Mouse (Mus musculus): ENCODE measurements around the gene Kcnj12.

Kcnj12 gene

DNA sequence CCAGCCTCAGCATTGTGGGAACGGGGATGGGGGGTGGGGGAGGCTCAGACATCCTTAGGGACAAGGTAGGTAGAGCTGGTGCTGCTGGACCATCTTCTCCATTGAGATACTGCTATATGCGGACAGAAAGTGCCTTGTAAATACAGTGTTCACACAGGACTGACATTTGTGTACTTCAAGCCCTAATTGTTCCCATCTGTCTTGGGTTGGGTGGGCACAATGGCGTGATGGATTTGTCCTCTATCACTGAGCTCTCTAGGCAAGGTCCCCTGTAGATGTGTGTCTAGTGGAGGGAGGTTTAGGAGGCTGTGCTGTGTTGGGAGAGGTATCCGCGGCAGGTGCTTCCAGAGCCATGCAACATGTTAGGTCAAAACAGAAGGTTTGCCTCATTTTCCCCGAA is 2.0 kb downstream of the Kcnj12 start:
- in situ Hi-C loops (cut with MboI; ENCODE audit: low sequenced_read_pairs) = no loop called here

DNA sequence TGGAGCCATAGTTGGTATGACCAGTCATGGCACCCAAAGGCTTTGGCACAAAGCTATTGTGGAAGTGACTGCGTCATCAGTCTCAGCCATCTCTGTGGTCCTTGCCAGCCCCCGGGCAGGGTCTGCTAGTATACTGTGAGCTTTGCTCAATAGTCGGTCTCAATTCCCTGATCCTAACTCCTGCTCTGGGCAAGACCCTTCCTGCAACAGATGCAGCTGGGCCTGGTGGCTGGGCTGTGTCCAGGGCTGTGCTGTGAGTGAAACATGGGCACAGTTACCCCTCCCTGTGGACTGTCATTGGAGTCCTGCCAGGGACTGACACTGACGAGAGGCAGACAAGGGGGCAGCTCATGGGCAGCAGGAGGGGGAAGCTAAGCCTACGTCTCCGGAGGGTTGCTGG is 2.6 kb downstream of the Kcnj12 start:
- in situ Hi-C loops (cut with MboI; ENCODE audit: low sequenced_read_pairs) = no loop called here

DNA sequence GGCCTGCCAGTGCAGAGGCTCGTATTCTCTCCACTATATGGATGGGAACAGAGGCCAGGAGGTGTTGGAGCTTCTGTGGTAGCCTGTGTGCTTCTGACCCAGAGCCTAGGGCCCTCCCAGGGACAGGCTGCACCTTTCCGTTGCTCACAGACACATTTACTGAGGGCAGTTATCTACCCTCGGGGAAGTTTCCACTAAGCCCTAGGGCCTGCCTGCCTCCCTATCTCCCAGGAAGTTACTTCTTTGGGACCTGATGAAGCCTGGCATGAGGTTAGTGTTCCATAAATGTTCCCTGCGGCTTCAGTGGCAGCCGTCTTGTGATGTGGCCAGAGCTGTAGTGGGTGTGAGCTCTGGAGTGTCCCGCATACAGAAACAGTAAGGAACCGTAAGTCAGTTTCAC is 3.2 kb downstream of the Kcnj12 start:
- in situ Hi-C loops (cut with MboI; ENCODE audit: low sequenced_read_pairs) = no loop called here

DNA sequence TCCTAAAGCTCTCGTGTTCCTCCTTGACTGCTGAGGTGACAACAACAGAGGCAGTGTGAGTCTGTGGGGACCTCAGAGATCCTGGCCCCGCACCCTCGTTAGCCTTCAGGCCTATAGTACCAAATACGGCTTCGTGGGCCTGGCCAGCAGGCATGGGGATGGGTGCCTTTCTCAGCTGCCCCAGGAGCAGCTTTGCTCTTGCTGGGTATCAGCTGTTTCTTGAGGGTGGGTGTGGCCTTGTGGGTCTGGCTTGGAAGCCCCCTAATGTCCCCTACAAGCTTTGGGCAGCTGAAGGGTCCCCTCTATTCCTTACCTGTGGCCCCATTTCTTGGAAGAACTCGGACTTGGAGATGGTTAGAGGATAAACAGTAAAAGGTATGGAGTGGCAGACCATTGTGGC is 4.0 kb downstream of the Kcnj12 start:
- in situ Hi-C loops (cut with MboI; ENCODE audit: low sequenced_read_pairs) = no loop called here

DNA sequence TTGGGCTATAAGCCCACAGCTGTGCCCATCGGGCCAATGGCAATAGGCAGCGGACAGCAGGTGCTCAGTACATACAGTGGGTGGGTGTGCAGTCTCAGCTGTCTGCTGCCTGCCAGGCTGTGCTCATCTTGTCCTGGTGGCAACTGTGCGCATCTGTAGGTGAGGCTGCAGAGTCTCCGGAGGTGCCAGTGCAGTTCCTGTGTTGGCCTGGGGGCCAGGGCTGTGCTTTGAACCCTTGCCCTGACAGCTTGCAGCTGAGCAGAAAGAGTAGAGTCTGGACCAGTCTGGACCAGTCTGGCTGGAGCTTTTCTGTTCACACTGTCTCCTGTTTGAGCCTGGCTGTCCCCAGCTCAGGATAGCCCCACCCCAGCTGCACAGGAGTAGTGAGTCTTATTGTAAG is 4.8 kb downstream of the Kcnj12 start:
- in situ Hi-C loops (cut with MboI; ENCODE audit: low sequenced_read_pairs) = no loop called here

DNA sequence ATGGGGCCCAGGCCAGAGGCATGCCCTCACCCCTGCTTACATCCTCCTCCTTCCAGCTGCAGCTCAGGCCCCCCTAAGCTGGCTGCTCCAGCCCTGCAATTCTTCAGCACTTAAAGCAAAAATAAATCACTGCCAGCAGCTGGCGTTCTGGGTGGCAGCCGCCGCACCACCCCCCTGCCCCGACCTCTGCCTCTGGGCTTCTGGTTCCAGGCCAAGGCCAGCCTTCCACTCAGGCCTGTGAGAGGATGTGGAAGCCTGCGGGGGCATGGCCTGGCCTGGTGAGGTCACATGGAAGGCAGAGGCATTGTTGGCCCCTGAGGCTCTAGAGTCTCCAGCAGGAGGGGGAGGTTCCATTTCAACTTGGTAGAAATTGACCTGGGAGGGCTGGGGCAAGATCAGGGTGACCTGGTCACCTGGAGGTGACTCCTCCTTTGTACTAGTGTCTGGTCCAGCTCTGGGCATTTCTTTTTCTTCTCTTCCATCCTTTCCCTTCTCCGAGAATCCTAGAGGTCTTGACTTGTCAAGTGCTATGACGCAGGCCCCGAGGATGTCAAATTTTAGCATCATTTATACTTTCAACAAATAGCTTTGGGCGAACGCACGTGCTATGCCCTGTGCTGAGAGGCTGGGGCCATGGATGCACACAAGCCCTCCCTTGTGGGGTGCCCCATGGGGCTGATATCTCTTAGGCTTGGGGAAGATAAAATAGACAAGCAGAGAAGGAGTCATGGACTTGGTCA is 6.0 kb downstream of the Kcnj12 start:
- in situ Hi-C loops (cut with MboI; ENCODE audit: low sequenced_read_pairs) = no loop called here

DNA sequence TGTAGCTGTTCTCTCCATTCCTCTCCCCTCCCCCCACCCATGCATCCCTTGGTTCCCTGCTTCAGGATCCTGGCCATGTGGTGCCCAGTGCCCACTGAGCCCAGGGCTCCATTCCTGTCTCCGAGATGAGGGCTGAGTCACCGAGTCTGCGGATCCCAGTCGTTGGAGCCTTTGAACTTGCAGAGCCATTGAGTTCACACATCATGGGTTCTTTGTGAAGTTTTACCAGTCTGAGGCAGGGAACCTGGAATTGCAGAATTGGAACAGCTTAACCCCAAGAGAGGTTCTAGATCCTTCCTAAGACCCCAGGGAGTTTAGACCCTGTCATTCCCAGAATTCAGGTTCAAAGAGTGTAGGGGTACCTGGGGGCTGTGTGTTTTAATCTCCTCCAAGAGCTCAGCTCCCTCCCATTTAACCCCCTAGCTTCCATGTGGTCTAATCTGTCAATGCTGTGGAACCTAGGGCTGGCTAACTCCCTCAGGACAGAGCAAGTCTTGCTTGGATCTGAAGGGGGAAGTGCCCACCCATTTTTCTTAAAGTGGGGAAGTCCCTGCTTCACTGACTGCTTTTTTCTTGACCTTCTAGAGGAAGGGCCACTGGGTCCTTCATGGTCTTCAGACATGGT is 6.9 kb downstream of the Kcnj12 start:
- in situ Hi-C loops (cut with MboI; ENCODE audit: low sequenced_read_pairs) = no loop called here

DNA sequence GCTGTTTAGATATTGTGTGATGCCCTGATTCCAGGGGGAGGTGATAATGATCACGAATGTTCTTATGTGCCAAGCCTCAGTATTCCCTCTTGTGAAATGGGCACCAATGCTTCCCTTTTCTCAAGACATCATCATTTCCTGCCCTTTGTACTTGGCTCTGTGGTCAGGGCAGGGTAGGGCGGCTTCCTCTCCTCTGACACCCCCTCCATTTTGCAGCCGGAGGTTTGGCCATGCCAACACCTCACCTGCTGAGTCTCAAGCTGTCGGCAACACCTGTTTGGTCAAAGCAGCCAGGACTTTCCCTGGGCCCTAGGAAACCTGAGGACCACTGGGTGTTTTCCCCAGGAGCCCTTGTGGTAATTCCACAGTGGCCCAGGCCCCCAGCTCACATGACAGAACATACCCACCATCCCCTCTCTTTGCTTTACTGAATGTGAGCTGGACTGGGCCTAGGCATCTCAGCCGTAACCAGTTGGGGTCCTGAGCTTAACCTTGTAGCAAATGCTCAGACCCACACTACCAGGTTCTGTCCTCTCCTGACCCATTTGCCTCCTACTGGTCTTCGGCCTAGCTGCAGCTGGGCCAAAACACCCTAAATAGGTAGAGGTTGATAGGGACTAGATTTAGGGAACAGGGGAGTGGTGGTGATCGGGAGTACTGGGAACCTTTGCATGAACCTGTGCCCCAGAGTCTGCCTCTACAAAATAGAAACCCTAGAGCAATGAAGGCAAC is 7.7 kb downstream of the Kcnj12 start:
- in situ Hi-C loops (cut with MboI; ENCODE audit: low sequenced_read_pairs) = no loop called here

DNA sequence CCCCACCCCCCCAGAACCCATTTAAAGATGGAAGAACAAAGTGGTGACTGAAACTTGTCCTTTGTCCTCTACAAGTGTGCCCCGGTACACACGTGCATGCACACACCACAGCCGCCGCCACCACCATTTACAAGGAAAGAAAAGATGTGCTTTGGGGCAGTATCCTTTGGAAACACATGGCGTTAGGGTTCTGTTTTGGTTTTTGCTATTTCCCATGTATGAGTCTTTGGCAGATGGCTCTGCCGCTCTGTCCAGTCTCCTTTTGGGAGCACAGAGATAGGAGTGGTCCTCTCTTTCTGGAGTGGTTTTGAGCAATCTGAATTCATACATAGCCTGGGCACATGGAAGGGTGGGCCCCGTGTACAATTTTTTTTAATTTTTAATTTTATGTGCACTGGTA is 8.8 kb downstream of the Kcnj12 start:
- in situ Hi-C loops (cut with MboI; ENCODE audit: low sequenced_read_pairs) = no loop called here

DNA sequence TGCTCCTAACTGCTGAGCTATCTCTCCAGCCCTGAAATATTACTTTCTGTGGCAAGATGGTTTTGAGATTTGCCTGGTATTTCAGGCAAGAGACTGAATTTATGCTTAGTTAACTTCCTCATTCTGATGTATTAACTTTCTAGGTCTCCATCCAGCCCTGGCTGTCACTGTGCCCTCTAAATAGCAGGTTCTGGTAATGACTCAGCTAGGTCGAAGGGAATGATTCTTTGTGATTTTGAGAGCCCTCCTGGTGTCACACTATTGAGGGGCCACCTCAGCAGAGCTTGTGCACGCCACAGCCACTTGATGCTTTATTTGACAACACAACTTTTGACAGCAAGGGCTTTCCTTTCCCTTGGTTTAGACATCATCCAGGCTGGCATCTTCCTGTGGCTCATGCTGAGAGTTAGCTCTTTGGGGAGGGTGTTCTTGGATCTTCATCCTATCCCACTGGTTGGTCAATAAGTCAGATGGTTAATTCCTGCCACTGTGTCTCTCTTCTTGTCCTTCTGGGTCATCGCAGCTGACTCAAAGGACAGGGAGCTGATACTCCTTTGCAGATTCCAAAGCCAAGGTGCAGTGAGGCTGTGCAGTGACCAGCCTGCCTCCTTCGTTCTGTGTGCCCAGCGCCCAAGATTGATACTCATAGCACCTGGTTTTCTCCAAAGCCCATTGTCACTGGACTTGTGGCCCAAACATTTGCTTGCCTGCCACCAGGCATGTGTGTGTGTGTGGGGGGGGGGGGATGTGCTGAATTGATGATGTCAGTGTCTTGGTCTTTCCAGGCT is 9.5 kb downstream of the Kcnj12 start:
- in situ Hi-C loops (cut with MboI; ENCODE audit: low sequenced_read_pairs) = no loop called here

DNA sequence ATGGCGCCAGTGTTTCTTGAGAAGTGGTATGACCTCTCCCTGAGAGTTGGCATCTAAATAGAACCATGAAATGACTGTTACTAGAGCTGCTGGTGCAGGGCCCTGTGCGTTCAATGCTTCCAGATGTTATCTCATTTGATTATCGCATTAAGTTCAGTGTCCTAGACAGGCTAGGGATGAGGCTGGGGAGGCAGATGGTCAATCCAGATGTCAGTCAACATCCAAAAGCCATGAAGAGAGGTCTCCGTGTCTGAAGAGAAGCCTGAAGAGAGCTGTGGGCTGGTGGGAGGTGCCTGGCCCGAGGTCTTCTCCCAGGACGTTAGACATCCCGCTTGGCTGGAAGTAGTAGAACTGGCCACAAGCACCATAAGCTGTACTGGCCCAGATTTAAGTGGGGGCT is 10.1 kb downstream of the Kcnj12 start:
- in situ Hi-C loops (cut with MboI; ENCODE audit: low sequenced_read_pairs) = no loop called here

DNA sequence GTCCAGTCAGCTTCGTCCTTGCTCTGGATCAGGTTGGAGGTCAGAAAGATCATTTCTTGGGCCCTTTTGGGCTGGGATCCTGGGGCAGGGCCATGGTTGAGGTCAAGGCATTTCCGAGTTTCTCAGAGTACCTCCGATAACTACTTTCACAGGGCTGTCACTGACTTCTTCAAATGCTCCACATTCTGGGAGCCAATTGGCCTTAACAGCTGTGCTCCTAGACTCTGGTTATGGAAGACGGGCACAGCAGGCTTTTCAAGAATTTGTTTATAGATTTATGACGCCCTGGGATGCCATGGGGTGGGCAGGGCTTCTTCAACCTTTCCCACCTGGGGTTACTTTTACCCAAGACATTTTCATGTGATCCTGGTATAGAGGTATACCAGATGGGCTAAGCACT is 10.8 kb downstream of the Kcnj12 start:
- in situ Hi-C loops (cut with MboI; ENCODE audit: low sequenced_read_pairs) = no loop called here

DNA sequence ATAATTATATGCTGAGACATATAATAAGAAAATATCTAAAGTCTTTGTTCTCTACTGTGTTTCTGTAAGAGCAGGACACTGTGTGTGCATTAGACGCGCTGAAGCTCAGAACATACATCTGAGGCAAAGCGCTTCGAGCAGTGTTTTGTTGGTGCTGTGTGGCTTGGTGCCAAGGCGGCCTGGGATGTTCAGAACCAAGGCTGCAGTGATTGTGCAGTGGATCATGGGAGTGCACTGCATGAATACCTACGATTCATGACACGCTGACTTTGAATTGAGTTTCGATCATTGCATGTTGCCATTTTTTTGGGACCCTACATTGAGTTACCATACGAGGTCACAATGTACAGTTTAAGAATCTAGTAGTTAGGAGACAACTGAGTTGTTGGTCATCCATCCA is 14.3 kb downstream of the Kcnj12 start:
- in situ Hi-C loops (cut with MboI; ENCODE audit: low sequenced_read_pairs) = no loop called here

DNA sequence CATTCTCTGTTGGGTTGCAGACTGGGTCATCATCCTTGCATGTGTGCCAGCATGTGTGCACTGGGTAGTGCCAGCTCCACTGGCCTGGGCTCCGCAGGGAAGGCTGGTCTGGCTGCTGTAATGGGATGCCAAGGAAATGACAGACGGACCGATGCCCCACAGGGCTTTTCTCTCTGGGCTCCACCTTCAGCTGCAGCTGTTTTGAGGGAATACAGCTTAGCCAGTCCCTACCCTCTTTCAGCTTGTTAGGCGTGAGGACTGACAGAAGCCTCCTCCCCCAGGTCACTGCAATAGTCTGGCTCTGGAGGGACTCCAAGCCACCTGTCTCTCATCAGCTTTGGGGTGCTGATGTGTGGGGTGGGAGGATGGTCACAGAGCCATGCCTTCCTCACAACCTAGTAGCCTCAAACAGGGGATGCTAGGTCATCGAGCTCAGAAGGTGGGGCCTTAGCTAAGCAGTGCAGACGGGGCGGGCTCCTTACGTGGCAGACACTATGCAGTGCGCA is 16.0 kb downstream of the Kcnj12 start:
- in situ Hi-C loops (cut with MboI; ENCODE audit: low sequenced_read_pairs) = no loop called here

DNA sequence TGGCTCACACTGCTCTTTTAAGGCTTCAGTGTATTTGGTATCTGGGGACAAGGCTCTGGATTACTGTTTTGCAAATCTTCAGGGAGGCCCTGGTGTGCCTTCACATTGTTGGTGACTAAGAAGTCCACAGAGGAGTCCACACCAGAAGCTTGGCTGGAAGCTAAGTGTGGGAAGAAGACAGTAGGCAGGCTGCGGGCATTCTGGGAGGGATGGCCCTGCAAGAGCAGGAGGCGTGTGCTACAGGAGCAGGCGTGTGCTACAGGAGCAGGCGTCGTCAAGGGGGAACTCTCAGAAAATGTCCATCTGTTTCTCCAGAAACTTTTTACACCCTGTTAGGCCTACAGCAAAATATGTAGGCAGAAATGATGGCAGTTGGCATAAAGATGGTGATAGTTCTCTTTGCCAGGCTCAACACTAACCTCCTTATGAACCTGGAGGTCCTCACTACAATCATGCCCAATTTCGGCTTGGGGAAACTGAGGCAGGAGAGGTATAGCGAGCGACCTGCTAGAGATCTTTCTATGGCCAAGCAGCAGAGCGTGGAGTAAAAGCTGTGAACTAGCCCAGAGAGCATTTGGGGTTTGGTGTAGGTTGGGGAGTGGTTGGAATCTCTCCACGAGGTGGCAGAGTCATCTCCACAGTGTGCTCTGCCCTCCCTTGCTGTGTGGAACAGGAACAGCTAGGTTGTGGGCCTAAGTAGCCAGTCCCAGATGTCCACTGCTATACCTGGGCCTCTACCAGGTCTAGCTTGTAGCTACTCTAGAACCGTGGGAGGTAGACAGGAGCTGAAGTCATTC is 18.7 kb downstream of the Kcnj12 start:
- in situ Hi-C loops (cut with MboI; ENCODE audit: low sequenced_read_pairs) = no loop called here

DNA sequence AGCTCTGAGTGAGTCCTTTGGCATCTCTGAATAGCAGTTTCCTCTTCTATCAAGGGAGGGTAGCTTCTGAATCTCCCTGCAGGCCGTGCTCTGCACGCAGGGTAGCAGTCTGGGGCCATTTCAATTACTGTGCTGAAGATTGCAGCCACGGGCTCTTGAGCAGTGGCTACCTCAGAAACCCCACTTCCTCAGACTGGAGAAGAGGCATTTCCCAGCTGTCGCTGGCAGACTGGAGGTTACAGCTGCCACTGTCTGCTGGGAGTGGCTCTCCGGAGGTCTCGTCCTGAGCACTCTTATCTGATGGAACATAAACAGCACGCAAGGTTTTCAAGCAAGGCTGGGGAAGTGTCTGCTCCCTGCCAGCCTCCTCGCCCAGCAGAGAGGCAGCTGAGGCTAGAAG is 20.2 kb downstream of the Kcnj12 start:
- in situ Hi-C loops (cut with MboI; ENCODE audit: low sequenced_read_pairs) = no loop called here

DNA sequence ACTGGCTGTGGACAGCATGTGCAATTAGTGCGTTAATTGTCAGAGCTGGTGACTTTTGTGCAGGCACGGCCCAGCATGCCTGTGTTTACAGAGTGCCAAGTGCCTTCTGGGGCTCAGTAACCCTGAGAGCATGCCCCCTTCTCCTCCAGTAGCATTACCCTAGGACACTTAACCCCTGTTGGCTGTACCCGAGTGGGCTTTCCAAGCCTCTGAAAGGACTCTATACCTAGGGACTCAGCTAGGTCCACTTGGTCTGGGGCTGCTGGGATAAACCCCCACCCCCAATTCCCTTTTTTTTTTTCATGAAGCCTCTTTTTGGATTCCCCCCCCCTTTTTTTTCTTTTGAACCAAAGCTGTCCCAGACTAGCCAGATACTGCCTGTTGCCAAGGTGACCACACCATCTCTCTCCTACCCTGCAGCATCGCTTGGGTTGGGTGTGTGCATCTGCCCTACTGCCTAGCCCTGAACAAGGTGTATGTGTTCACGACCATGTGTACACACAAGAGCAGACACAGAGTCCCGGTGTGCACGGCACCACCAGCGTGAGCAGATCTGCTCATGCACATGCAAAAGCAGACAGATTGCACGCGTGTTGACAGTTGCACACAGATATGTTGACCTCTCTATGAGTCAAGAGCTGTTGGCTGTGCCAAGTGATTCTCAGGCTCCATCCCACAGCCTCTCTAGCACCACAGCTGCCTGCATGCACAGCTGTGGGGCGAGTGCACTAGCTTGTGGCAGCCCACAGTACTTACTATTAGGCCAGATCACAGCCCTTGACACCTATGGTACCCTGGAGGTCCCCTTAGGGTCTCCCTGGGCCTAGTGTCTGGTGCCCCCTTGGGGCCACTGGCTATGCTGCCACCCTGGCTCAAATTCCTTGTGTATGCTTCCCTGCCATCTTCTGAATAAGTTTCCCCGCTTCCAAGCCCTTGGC is 21.0 kb downstream of the Kcnj12 start:
- in situ Hi-C loops (cut with MboI; ENCODE audit: low sequenced_read_pairs) = no loop called here

DNA sequence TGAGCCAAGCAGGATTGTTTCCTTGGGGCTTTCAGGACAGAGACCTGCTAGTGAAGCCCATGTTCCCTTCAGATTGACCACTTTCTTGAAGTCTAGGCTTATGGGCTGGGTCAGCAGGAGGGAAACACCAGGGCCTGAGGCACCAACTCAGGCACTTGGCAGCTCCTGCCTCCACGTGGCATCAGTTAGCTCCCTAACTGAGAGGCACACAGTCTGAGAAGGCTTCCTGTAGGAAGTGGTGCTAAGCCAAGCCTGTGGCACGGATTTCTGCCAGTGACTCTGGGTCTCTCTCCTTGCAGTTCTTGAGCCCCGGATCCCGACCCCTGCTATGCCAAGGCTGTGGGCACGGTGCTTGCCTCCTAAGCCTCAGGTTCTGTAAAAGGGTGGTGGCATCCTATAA is 22.4 kb downstream of the Kcnj12 start:
- in situ Hi-C loops (cut with MboI; ENCODE audit: low sequenced_read_pairs) = no loop called here

DNA sequence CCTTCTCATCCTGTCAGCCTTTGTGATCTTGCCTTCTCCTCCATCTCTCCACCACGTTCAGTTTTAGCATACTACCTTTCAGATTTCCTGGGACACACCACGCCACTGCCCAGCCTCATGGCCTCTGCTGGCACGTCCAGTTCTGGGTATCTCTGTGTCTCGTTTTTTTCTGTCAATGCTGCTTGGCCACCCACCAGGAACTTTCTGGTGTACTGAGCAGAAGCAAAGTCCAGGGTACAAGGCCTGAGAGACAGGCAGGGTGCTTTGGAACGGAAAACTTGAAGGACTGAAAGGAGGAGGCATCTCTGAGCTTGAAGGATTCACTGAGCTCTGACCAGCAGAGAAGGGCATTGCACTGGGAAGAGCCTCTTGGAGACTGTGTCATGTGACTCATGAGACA is 25.1 kb downstream of the Kcnj12 start:
- in situ Hi-C loops (cut with MboI; ENCODE audit: low sequenced_read_pairs) = no loop called here

Measured in CH12F3 (cell line).